Mouse (Mus musculus) thymus, postnatal 25 days (tissue): Measurements from ENCODE around the gene Vmn2r26.
"Not testable (repeated sequence)": the region's sequence is repeated elsewhere in the genome, so short reads cannot be mapped to it uniquely, and the experiment has no call there.

Source experiments
- DNase-seq: peaks from one replicate; pipeline ENCODE4 v3.0.0; 2022

Vmn2r26 gene

GRCm38 (mm10) chr6:124024268-124024667, at the start of gene Vmn2r26:
TSS of gene Vmn2r26 (plus strand) at chr6:124024568.
- DNase-seq, result not testable (repeated sequence)

GRCm38 (mm10) chr6:124020841-124021240, 3.5 kb upstream of the Vmn2r26 start:
- DNase-seq, result no peak

- no peak for DNase-seq
Observed at GRCm38 (mm10) chr6:124048388-124048787, 24.0 kb downstream of the Vmn2r26 start.

GRCm38 (mm10) chr6:124053611-124054010, 29.2 kb downstream of the Vmn2r26 start:
- DNase-seq, result not testable (repeated sequence)

GRCm38 (mm10) chr6:124102334-124102733, 78.0 kb downstream of the Vmn2r26 start:
- no peak for DNase-seq
